Mouse (Mus musculus): ENCODE measurements around the gene Slc7a14.
"Not testable (repeated sequence)": the region's sequence is repeated elsewhere in the genome, so short reads cannot be mapped to it uniquely, and the experiment has no call there.

Gene Slc7a14

GRCm38 (mm10) chr3:31309934-31310787, at the start of gene Slc7a14:
Gene Slc7a14 (minus strand): TSS chr3:31310378.
- DNase-seq, result no peak

DNA sequence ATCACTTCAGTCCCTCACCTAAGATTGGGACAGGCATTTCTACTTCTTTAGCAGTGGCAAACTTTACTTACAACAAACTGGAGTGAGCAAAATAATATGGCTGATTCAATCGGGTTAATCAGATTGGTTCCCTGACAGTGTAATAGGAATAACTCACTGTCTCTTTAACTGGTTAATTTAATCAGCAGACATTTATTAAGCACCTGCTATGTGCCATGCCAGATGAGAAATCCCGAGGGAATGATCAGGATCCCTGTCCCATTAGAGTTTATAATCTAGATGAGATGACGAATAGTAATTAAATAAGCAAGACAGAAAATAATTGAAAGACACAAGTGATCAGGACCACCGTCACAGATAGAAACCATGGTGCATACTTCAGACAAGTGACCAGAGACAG, 36.4 kb upstream of the Slc7a14 start:
- DNase-seq, result no peak

- no peak for DNase-seq
Measured at GRCm38 (mm10) chr3:31345766-31346165, 35.6 kb upstream of the Slc7a14 start.

- DNase-seq, result no peak
Measured at GRCm38 (mm10) chr3:31339236-31339635, 29.1 kb upstream of the Slc7a14 start.

GRCm38 (mm10) chr3:31328237-31328836, 18.2 kb upstream of the Slc7a14 start:
- no peak for DNase-seq

- DNase-seq, result no peak
Measured at GRCm38 (mm10) chr3:31327791-31328190, 17.6 kb upstream of the Slc7a14 start.

GRCm38 (mm10) chr3:31324231-31324654, 14.1 kb upstream of the Slc7a14 start:
- DNase-seq, result no peak

- no peak for DNase-seq
Measured at GRCm38 (mm10) chr3:31309371-31309933, 726 bp downstream of the Slc7a14 start.

- DNase-seq, result no peak
Measured at GRCm38 (mm10) chr3:31308906-31309305, 1.3 kb downstream of the Slc7a14 start.

- DNase-seq, result no peak
Measured at GRCm38 (mm10) chr3:31307936-31308335, 2.2 kb downstream of the Slc7a14 start.

- DNase-seq, result no peak
Measured at GRCm38 (mm10) chr3:31291673-31292602, 18.2 kb downstream of the Slc7a14 start.

DNA sequence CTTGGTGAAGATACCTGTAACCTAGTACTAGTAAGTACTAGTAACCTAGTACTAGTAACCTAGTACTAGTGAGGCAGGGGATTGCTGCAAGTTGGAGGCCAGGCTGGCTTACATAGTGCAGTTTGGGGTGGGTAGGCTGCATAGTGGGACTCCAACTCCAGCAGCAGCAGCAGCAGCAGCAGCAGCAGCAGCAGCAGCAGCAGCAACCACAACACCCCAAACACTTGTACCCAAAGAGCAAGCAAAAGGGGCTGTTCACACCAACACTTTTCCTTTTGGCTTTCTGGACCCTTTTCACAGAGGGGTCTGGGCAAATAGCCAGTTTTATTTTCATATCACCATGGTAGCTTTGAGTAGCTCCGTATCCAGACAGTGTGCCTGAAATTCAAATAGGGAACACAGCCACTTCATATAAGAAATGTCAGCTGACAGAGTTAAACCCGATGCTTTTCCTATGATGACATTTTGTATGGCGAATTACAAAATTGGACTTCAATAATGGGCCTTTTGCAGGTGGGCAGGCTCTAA, 22.7 kb downstream of the Slc7a14 start:
- no peak for DNase-seq

DNA sequence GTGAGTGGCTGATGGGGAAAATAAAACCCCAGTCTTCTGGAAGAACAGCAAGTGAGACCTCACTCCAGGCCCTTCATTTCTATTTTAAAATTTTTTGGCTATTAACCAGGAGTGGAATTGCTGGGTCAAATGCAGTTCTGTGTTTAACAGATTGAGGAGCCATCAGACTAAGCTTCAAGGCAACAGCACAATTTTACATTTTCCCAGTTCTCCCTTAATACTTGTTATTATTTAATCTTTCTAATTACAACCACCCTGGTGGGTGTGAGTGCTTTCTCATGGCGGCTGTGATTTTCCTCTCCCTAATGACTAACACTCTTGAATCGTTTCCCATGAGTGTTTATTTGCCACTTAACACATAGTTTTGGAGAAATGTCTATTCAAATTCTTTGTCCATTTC, 29.1 kb downstream of the Slc7a14 start:
- DNase-seq, result no peak

GRCm38 (mm10) chr3:31274875-31275274, 35.3 kb downstream of the Slc7a14 start:
- DNase-seq, result no peak

- DNase-seq, result not testable (repeated sequence)
Measured at GRCm38 (mm10) chr3:31273247-31273646, 36.9 kb downstream of the Slc7a14 start.

- DNase-seq, result no peak
Measured at GRCm38 (mm10) chr3:31272635-31273034, 37.5 kb downstream of the Slc7a14 start.

DNA sequence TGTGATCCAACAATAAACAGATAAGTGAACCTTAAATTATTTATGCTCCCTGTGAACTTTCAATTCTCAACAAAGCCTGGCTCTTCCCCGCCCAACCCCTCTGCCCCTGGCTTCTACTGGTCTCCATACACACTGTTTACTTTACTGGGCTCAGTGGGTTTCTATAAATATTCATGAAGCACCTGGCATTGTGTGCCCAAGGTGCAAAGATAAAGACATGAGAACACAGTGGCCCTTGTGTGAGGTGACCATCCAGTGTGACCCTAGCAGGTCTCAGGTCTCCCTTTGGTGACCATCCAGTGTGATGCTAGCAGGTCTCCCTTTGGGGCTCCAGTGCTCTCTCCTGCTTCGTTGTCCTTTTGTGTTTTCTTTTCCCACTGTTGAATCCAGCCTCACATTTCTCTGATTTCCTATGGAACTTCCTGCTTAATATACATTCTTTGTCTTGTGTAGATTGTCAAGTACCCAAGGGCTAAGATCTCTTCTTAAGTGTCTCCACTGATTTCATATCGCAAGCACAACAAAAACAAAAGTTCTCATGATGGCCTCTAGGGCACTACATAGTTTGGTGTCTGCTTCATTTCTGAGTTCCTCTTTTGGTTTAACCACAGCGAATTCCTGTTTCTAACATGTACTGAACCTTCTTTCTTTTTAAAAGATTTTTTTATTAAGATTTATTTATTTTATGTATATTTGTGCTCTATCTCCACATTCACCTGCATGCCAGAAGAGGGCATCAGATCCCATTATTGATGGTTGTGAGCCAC, 40.4 kb downstream of the Slc7a14 start:
- DNase-seq, result no peak

DNA sequence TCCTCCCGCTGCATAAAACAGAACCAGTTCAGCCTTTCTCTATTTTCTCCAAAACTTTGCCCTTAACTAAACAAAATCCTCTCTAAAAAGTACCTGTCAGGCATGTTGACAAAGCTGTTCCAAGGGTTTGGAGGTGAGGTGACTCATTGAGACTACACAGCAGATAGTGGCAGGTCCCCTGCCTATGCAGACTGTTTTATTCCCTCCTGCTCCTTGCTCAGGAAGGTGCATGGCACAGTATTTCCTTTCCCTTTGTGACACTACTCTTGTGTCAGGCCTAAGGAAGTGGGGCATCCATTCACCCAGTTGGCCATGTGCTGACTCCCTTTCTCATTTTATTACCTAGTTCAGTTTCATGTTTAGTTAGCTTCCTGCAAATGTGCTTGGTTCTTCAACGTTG, 42.3 kb downstream of the Slc7a14 start:
- no peak for DNase-seq

DNA sequence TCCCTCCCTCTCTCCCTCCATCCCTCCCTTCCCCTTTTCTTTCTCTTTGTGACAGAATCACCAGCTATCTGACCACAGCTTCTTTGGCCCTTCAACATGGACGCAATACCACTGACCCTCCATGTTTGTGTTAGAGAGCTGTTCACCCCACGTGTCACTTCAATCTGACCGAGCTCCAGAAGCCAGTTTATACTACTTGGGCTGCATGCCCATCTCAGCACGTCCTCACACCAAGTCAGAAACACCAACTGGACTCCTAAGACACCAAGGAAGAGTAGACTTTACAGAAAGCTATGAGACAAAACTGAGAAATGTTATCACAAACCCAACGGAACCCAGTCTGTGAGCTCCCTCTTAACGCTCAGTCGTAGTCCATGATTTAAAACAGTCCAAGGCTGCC, 43.2 kb downstream of the Slc7a14 start:
- DNase-seq, result no peak

GRCm38 (mm10) chr3:31263535-31263934, 46.6 kb downstream of the Slc7a14 start:
- no peak for DNase-seq

- DNase-seq, result no peak
Measured at GRCm38 (mm10) chr3:31261418-31262014, 48.7 kb downstream of the Slc7a14 start.
